Mouse (Mus musculus): ENCODE results near the gene Glt6d1. TPM values are rescaled to one million over a fixed set of nuclear protein-coding genes. Genes with fewer than 3 reads are reported as not detected.

Gene Glt6d1
- polyA plus RNA-seq, 1 experiment from 2014 or later = not detected

GRCm38 (mm10) chr2:25785573-25786322 lies 29.9 kb downstream of the Glt6d1 start:
- no peak overlapping the region for H3K9ac ChIP-seq
- no peaks in the 10 kb centered on the region for H3K36me3 ChIP-seq
- H3K9me3 ChIP-seq = no peaks in the 10 kb centered on the region
- no peak overlapping the region for H3K4me3 ChIP-seq
- no peaks in the 10 kb centered on the region for H3K27me3 ChIP-seq
- WGBS = 67% methylated on average over 5 of the region's 5 CpGs
- no peak overlapping the region for H3K4me2 ChIP-seq
- no peaks in the 10 kb centered on the region for H3K4me1 ChIP-seq (replicated peaks)
- ATAC-seq (ENCODE audit: low read depth) = no peak
- no peak overlapping the region for H3K27ac ChIP-seq (replicated peaks)

- WGBS = 87% methylated on average over 3 of the region's 3 CpGs
- Histone ChIP-seq H3K4me1 (replicated peaks) (no peaks in the 10 kb centered on the region), H3K27ac (replicated peaks) (no peak within 1 kb of the TSS), H3K4me3 (no peak within 1 kb of the TSS), H3K4me2 (no peak within 1 kb of the TSS), H3K9ac (no peak within 1 kb of the TSS), H3K36me3 (no peaks in the 10 kb centered on the region), H3K27me3 (no peaks in the 10 kb centered on the region), H3K9me3 (no peaks in the 10 kb centered on the region)
- ATAC-seq (ENCODE audit: low read depth) = no peak
Observed at GRCm38 (mm10) chr2:25781957-25782356, 33.7 kb downstream of the Glt6d1 start, which contains the start of gene Gm13539. TSS of gene Gm13539 (plus strand) at chr2:25782257.

- 56% methylated on average over 4 of the region's 4 CpGs for WGBS
Observed at GRCm38 (mm10) chr2:25780921-25781320, 34.7 kb downstream of the Glt6d1 start.

GRCm38 (mm10) chr2:25779076-25779475 lies 36.6 kb downstream of the Glt6d1 start:
- H3K27me3 ChIP-seq = no peaks in the 10 kb centered on the region
- H3K4me1 ChIP-seq (replicated peaks) = no peaks in the 10 kb centered on the region
- no peak overlapping the region for H3K9ac ChIP-seq
- ATAC-seq (ENCODE audit: low read depth) = no peak
- H3K4me2 ChIP-seq = no peak overlapping the region
- no peak overlapping the region for H3K4me3 ChIP-seq
- WGBS = 89% methylated on average over 9 of the region's 9 CpGs
- H3K36me3 ChIP-seq = no peaks in the 10 kb centered on the region
- H3K27ac ChIP-seq (replicated peaks) = no peak overlapping the region
- no peaks in the 10 kb centered on the region for H3K9me3 ChIP-seq

More at GRCm38 (mm10) chr2:25780921-25781320, 34.7 kb downstream of the Glt6d1 start:
- Histone ChIP-seq H3K27ac (replicated peaks) (no peak overlapping the region), H3K4me2 (no peak overlapping the region), H3K9me3 (no peaks in the 10 kb centered on the region), H3K4me3 (no peak overlapping the region), H3K36me3 (no peaks in the 10 kb centered on the region), H3K4me1 (replicated peaks) (no peaks in the 10 kb centered on the region), H3K9ac (no peak overlapping the region), H3K27me3 (no peaks in the 10 kb centered on the region)
- ATAC-seq (ENCODE audit: low read depth) = no peak

GRCm38 (mm10) chr2:25776717-25777116 lies 38.9 kb downstream of the Glt6d1 start, which contains the start of gene Lcn11:
TSS of gene Lcn11 (plus strand) at chr2:25777017.
- ATAC-seq (ENCODE audit: low read depth) = no peak
- no peaks in the 10 kb centered on the region for H3K27me3 ChIP-seq

GRCm38 (mm10) chr2:25775991-25776390 lies 39.7 kb downstream of the Glt6d1 start:
- H3K4me3 ChIP-seq = no peak overlapping the region
- H3K9ac ChIP-seq = no peak overlapping the region
- H3K36me3 ChIP-seq = no peaks in the 10 kb centered on the region
- no peak overlapping the region for H3K4me2 ChIP-seq
- H3K27me3 ChIP-seq = no peaks in the 10 kb centered on the region
- no peak for ATAC-seq (ENCODE audit: low read depth)
- no peaks in the 10 kb centered on the region for H3K4me1 ChIP-seq (replicated peaks)
- H3K9me3 ChIP-seq = no peaks in the 10 kb centered on the region
- H3K27ac ChIP-seq (replicated peaks) = no peak overlapping the region
- WGBS = 76% methylated on average over 3 of the region's 3 CpGs

More at GRCm38 (mm10) chr2:25776717-25777116, 38.9 kb downstream of the Glt6d1 start, which contains the start of gene Lcn11:
- no peak within 1 kb of the TSS for H3K4me3 ChIP-seq
- H3K4me1 ChIP-seq (replicated peaks) = no peaks in the 10 kb centered on the region
- H3K4me2 ChIP-seq = no peak within 1 kb of the TSS
- no peaks in the 10 kb centered on the region for H3K9me3 ChIP-seq
- H3K9ac ChIP-seq = no peak within 1 kb of the TSS
- WGBS = 93% methylated on average over 1 of the region's 1 CpGs
- no peak within 1 kb of the TSS for H3K27ac ChIP-seq (replicated peaks)
- H3K36me3 ChIP-seq = no peaks in the 10 kb centered on the region

GRCm38 (mm10) chr2:25774640-25775039 lies 41.0 kb downstream of the Glt6d1 start:
- ATAC-seq (ENCODE audit: low read depth) = no peak
- no peak overlapping the region for H3K4me3 ChIP-seq
- no peaks in the 10 kb centered on the region for H3K36me3 ChIP-seq
- no peak overlapping the region for H3K27ac ChIP-seq (replicated peaks)
- H3K9me3 ChIP-seq = no peaks in the 10 kb centered on the region
- no peaks in the 10 kb centered on the region for H3K4me1 ChIP-seq (replicated peaks)
- no peaks in the 10 kb centered on the region for H3K27me3 ChIP-seq
- 81% methylated on average over 2 of the region's 2 CpGs for WGBS
- H3K4me2 ChIP-seq = no peak overlapping the region
- no peak overlapping the region for H3K9ac ChIP-seq

GRCm38 (mm10) chr2:25773507-25773906 lies 42.1 kb downstream of the Glt6d1 start:
- H3K36me3 ChIP-seq = no peaks in the 10 kb centered on the region
- H3K4me2 ChIP-seq = no peak overlapping the region
- WGBS = 88% methylated on average over 2 of the region's 2 CpGs
- no peaks in the 10 kb centered on the region for H3K4me1 ChIP-seq (replicated peaks)
- H3K27me3 ChIP-seq = no peaks in the 10 kb centered on the region
- H3K9me3 ChIP-seq = no peaks in the 10 kb centered on the region
- no peak for ATAC-seq (ENCODE audit: low read depth)
- no peak overlapping the region for H3K27ac ChIP-seq (replicated peaks)
- no peak overlapping the region for H3K4me3 ChIP-seq
- no peak overlapping the region for H3K9ac ChIP-seq

- no peak overlapping the region for H3K9ac ChIP-seq
- H3K27me3 ChIP-seq = no peaks in the 10 kb centered on the region
- no peak overlapping the region for H3K4me2 ChIP-seq
- no peak overlapping the region for H3K4me3 ChIP-seq
- H3K9me3 ChIP-seq = no peaks in the 10 kb centered on the region
- ATAC-seq (ENCODE audit: low read depth) = no peak
- WGBS = 84% methylated on average over 4 of the region's 4 CpGs
- no peak overlapping the region for H3K27ac ChIP-seq (replicated peaks)
- H3K36me3 ChIP-seq = no peaks in the 10 kb centered on the region
- no peaks in the 10 kb centered on the region for H3K4me1 ChIP-seq (replicated peaks)
Observed at GRCm38 (mm10) chr2:25767764-25768163, 47.9 kb downstream of the Glt6d1 start.

GRCm38 (mm10) chr2:25765269-25765668 lies 50.4 kb downstream of the Glt6d1 start, which contains the start of gene Lcn3:
TSS of gene Lcn3 (plus strand) at chr2:25765569.
- H3K4me1 ChIP-seq (replicated peaks) = no peaks in the 10 kb centered on the region
- 43% methylated on average over 2 of the region's 2 CpGs for WGBS

GRCm38 (mm10) chr2:25758064-25758625 lies 57.5 kb downstream of the Glt6d1 start:
- no peak overlapping the region for H3K4me3 ChIP-seq
- H3K36me3 ChIP-seq = no peaks in the 10 kb centered on the region
- no peak for ATAC-seq (ENCODE audit: low read depth)
- 52% methylated on average over 4 of the region's 4 CpGs for WGBS
- H3K4me1 ChIP-seq (replicated peaks) = no peaks in the 10 kb centered on the region
- no peak overlapping the region for H3K4me2 ChIP-seq
- no peaks in the 10 kb centered on the region for H3K9me3 ChIP-seq
- H3K9ac ChIP-seq = no peak overlapping the region
- H3K27me3 ChIP-seq = no peaks in the 10 kb centered on the region
- no peak overlapping the region for H3K27ac ChIP-seq (replicated peaks)

More at GRCm38 (mm10) chr2:25765269-25765668, 50.4 kb downstream of the Glt6d1 start, which contains the start of gene Lcn3:
- Histone ChIP-seq H3K4me2 (no peak within 1 kb of the TSS), H3K9ac (no peak within 1 kb of the TSS), H3K27ac (replicated peaks) (no peak within 1 kb of the TSS), H3K4me3 (no peak within 1 kb of the TSS), H3K27me3 (no peaks in the 10 kb centered on the region), H3K9me3 (no peaks in the 10 kb centered on the region), H3K36me3 (no peaks in the 10 kb centered on the region)
- ATAC-seq (ENCODE audit: low read depth) = no peak

- no peak overlapping the region for H3K9ac ChIP-seq
- no peak overlapping the region for H3K4me3 ChIP-seq
- H3K4me2 ChIP-seq = no peak overlapping the region
- H3K27ac ChIP-seq (replicated peaks) = no peak overlapping the region
- H3K4me1 ChIP-seq (replicated peaks) = no peaks in the 10 kb centered on the region
- no peaks in the 10 kb centered on the region for H3K9me3 ChIP-seq
- no peaks in the 10 kb centered on the region for H3K27me3 ChIP-seq
- no peak for ATAC-seq (ENCODE audit: low read depth)
- H3K36me3 ChIP-seq = no peaks in the 10 kb centered on the region
- WGBS = 93% methylated on average over 1 of the region's 1 CpGs
Observed at GRCm38 (mm10) chr2:25754201-25754600, 61.4 kb downstream of the Glt6d1 start.

Data from neural tube, embryonic 13.5 days (tissue).